Mouse (Mus musculus) stomach, postnatal 0 days (tissue): Measurements from ENCODE around the gene Nfib. TPM values are rescaled to one million over a fixed set of nuclear protein-coding genes. Genes with fewer than 3 reads are reported as not detected.

Experiments used
- ATAC-seq: fragments of 200-750 bp; cut with Nextera tagmentation; 2 replicates; pipeline ENCODE4 v1.8.0; 2017; ENCODE audit not compliant: low FRiP score, low TSS enrichment
- DNase-seq: peaks from one replicate; pipeline ENCODE4 v3.0.0-alpha.2; 2016; ENCODE audit warnings: low spot score
- H3K27ac ChIP-seq: fragments of 300-500 bp; sonication (generic); replicated peaks from 2 replicates; pipeline ENCODE4 v1.5.1; 2014; ENCODE audit warnings: mild to moderate bottlenecking, control low read depth
- H3K27me3 ChIP-seq: fragments of 300-500 bp; sonication (generic); 2 replicates; pipeline ENCODE4 v1.6.1; 2014; ENCODE audit warnings: low read length; ENCODE audit not compliant: control insufficient read depth, insufficient read depth
- H3K36me3 ChIP-seq: fragments of 300-500 bp; sonication (generic); 2 replicates; pipeline ENCODE4 v1.6.1; 2014; ENCODE audit warnings: low read length, mixed read lengths; ENCODE audit not compliant: control insufficient read depth, insufficient read depth
- H3K4me1 ChIP-seq: fragments of 300-500 bp; sonication (generic); replicated peaks from 2 replicates; pipeline ENCODE4 v1.6.1; 2014; ENCODE audit warnings: antibody characterized with exemption; ENCODE audit not compliant: control insufficient read depth, insufficient read depth
- H3K4me2 ChIP-seq: fragments of 300-500 bp; sonication (generic); replicated peaks from 2 replicates; pipeline ENCODE4 v1.6.1; 2014; ENCODE audit warnings: low read depth, mild to moderate bottlenecking, control low read depth, moderate library complexity
- H3K4me3 ChIP-seq: fragments of 300-500 bp; sonication (generic); 2 replicates; pipeline ENCODE4 v1.5.1; 2014; ENCODE audit warnings: low read depth, low read length, control low read depth
- H3K9ac ChIP-seq: fragments of 300-500 bp; sonication (generic); 2 replicates; pipeline ENCODE4 v1.6.1; 2014; ENCODE audit warnings: mild to moderate bottlenecking, low read length, control low read depth, mixed read lengths
- H3K9me3 ChIP-seq: fragments of 300-500 bp; sonication (generic); 2 replicates; pipeline ENCODE4 v1.6.1; 2016; ENCODE audit warnings: low read length; ENCODE audit not compliant: control insufficient read depth
- CTCF ChIP-seq: IDR thresholded peaks from 2 replicates; pipeline ENCODE4 v1.5.1; 2016; ENCODE audit warnings: antibody characterized with exemption, low read depth, mild to moderate bottlenecking, moderate library complexity
- EP300 ChIP-seq: optimal IDR thresholded peaks from 2 replicates; pipeline ENCODE3; 2016; ENCODE audit warnings: antibody characterized with exemption
- WGBS: fragments of 180-500 bp; shearing (Covaris S2); extraction: QIAGEN DNeasy Blood & Tissue Kit; methylation state at CpG from one replicate; pipeline ENCODE4 v1.1.7; 2014; 5-methylcytosine and 5-hydroxymethylcytosine counted together
- polyA plus RNA-seq: library from polyadenylated mRNA; unstranded; fragments of >200 nt; fragmentation: Nextera tagmentation; extraction: Ambion mirVana; gene quantifications from 2 replicates; pipeline ENCODE4 v1.2.1, GENCODE M21; 2015

The Nfib gene
- polyA plus RNA-seq, 1 experiment from 2014 or later = 19.9 TPM

DNA sequence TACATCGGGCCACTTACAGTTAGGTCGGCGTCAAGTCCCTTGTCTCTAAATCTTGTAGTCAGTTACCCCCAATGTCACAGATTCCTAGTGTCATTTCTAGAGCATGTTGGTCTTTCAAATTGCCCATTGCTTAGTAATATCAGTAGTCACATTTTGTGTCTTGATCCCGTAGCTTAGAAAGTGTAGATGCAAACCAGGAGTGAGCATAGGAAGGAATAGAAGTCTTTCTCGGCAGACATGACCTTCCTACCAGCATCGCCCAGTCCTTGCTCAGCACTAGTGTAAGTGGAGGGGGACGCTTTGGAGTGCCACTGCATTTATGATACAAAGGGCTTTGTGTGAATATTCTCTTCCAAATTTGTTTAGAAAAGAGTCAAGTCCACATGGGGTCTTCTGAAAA, 188.2 kb downstream of the Nfib start:
- H3K9ac ChIP-seq = no peak overlapping the region
- no peak overlapping the region for H3K27ac ChIP-seq
- TF ChIP-seq CTCF (no peak), EP300 (no peak)
- H3K4me3 ChIP-seq = no peak overlapping the region
- ATAC-seq (no peak), DNase-seq (no peak)
- H3K4me2 ChIP-seq = no peak overlapping the region
- no peaks in the 10 kb centered on the region for H3K4me1 ChIP-seq
- H3K9me3 ChIP-seq = no peaks in the 10 kb centered on the region
- H3K27me3 ChIP-seq = no peaks in the 10 kb centered on the region
- WGBS = 85% methylated on average over 7 of the region's 7 CpGs
- no peaks in the 10 kb centered on the region for H3K36me3 ChIP-seq

DNA sequence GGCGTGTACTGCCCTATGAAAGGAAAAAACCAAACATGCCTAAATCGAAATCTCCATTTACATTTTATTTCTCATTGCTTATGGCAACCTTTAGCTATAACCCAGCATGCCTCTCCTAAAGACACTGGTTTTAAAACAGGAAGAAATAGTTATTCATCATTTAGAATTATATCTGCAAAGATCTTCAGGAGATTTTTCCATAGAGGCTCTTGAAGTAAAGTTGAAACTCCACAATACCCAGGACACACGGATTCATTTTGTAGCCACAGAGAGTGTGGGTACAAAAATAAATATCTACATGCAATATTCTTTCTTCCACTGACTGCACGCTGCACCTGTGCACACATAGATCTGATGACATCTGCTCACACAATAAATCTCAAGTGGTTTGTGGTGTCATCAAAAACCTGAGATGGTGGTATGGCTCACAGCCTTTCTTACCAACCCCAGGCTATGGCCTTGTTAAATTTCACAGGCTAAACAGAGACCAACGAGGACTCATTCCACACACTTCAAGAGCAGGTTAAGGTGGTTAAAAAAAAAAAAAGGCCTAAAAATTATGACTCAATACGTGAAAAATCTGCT, 189.2 kb downstream of the Nfib start:
- H3K27me3 ChIP-seq = no peaks in the 10 kb centered on the region
- no peaks in the 10 kb centered on the region for H3K36me3 ChIP-seq
- H3K9ac ChIP-seq = no peak overlapping the region
- H3K4me3 ChIP-seq = no peak overlapping the region
- ATAC-seq (no peak), DNase-seq (no peak)
- H3K9me3 ChIP-seq = no peaks in the 10 kb centered on the region
- TF ChIP-seq EP300 = no peak
- TF ChIP-seq CTCF = no peak
- H3K4me2 ChIP-seq = no peak overlapping the region
- no peaks in the 10 kb centered on the region for H3K4me1 ChIP-seq
- 74% methylated on average over 6 of the region's 6 CpGs for WGBS
- H3K27ac ChIP-seq = no peak overlapping the region

DNA sequence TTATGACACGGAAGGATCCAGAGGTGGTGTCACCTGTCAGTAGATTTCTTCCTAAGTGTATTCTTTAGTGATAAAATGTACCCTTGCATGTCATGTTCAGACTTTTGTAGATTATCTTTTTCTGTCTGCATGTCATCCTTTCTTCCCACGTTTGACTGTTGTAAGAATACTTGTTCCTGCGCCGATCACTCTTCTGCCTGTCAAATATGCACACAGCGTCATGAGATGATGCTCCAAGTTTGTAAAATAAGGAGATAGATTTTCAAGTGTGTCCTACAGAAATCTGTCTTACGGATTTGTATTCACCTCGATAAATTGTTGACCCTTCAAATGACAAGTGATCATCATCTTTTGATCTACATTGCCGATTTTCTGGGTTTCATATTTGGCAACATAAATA, 190.6 kb downstream of the Nfib start:
- Histone ChIP-seq H3K4me1 (no peaks in the 10 kb centered on the region), H3K4me2 (no peak overlapping the region), H3K9me3 (no peaks in the 10 kb centered on the region), H3K9ac (no peak overlapping the region), H3K27ac (no peak overlapping the region), H3K27me3 (no peaks in the 10 kb centered on the region), H3K36me3 (no peaks in the 10 kb centered on the region), H3K4me3 (no peak overlapping the region)
- DNase-seq (no peak), ATAC-seq (no peak)
- no peak for TF ChIP-seq EP300
- TF ChIP-seq CTCF = no peak
- 87% methylated on average over 8 of the region's 8 CpGs for WGBS

DNA sequence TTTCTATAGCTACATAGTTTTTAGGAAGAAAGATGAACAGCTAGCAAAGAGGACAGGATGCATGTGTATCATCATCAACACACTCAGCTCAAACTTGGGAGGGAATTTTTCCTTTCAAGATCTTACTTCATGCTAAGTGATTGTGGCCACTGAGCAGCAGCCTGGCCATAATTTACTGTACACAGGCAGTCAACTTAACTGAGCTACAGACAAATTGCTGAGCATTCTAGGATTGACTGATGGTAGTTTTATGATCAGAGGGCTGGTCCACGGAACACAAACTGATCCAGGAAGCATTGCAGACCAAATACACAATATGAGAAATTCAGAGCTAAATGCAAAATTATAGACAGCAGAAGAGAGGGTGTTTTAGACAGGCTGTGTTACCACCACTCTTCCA, 191.2 kb downstream of the Nfib start:
- ATAC-seq (no peak), DNase-seq (no peak)
- no peak overlapping the region for H3K9ac ChIP-seq
- no peaks in the 10 kb centered on the region for H3K27me3 ChIP-seq
- H3K4me1 ChIP-seq = 0 out of 2 replicates have a peak, but pooled peaks cover 2% of the 10 kb centered on the region
- no peak overlapping the region for H3K27ac ChIP-seq
- TF ChIP-seq CTCF (no peak), EP300 (no peak)
- H3K4me3 ChIP-seq = no peak overlapping the region
- no peaks in the 10 kb centered on the region for H3K9me3 ChIP-seq
- H3K36me3 ChIP-seq = no peaks in the 10 kb centered on the region
- WGBS = 69% methylated on average over 1 of the region's 1 CpGs
- no peak overlapping the region for H3K4me2 ChIP-seq

DNA sequence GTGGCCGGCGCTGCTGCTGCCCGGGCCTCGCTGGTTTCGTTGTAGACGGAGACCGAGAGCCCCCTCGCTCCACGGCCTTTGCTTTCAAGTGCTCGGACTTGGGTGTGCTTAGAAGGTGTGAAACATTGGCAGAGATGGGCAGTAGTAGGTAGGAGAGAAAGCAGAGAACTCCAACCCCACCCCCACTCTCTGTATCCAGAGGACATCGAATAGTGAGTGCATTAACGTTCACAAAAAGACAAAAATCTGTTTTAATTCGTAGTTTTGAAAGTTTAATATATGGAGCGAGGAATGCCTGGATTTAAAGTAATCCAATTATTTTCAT, 192.2 kb downstream of the Nfib start:
- TF ChIP-seq CTCF (no peak), EP300 (no peak)
- WGBS = 2% methylated on average over 14 of the region's 14 CpGs
- no peak for ATAC-seq
- Histone ChIP-seq H3K9me3 (no peaks in the 10 kb centered on the region), H3K4me2 (peak overlapping the region; percentile 77), H3K27ac (peak overlapping the region; percentile 76), H3K4me1 (0 out of 2 replicates have a peak, but pooled peaks cover 2% of the 10 kb centered on the region), H3K27me3 (no peaks in the 10 kb centered on the region), H3K9ac (peak overlapping the region; percentile 63), H3K4me3 (peak overlapping the region; percentile 51), H3K36me3 (no peaks in the 10 kb centered on the region)
- DNase-seq = no peak

DNA sequence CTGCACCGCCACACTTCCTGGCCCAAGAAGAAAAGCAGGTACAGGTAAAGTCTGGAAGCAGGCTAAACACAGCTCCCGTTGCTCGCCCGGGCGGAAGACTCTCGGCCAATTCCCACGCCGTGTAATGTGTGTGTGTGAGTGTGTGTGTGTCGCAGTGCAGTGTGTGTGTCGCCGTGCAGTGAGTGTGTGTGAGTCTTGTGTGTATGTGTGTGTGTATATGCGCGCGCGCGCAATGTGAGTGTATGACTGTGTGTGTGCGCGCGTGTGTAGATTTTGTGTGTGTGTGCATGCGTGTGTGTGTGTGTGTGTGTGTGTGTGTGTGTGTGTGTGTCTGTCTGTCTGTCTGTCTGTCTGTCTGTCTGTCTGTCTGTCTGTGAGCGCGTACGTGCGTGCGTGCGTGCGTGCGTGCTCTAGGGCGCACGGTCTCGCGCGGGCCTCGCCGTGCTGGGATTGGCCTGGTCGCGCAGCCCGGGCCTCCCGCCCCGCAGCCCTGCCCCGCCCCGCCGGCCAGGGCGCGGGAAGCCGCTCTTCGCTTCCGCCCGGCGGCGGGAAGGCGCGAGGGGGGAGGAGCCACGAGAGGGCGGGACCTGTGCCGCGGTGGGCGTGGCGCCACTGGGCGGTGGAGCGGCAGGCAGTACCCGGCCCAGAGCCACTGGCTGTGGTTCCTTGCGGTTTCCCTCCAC, 192.7 kb downstream of the Nfib start:
- Histone ChIP-seq H3K4me1 (0 out of 2 replicates have a peak, but pooled peaks cover 2% of the 10 kb centered on the region), H3K4me2 (peak overlapping the region; percentile 77), H3K36me3 (no peaks in the 10 kb centered on the region), H3K4me3 (peak overlapping the region; percentile 51), H3K9me3 (no peaks in the 10 kb centered on the region), H3K27me3 (no peaks in the 10 kb centered on the region), H3K9ac (peak overlapping the region; percentile 63), H3K27ac (peak overlapping the region; percentile 93)
- peak; percentile 36; the same call in 1 of the 2 replicates for TF ChIP-seq CTCF
- no peak for TF ChIP-seq EP300
- peak; percentile 99 for ATAC-seq
- DNase-seq = peak; percentile 98
- under 1% methylated on average over 45 of the region's 63 CpGs for WGBS
